Mouse (Mus musculus) adrenal gland, postnatal 25 days (tissue): ENCODE measurements at regions not wholly inside any gene's neighbourhood (a gene's known extent, or its start where the extent isn't known, plus 50 kb on each side); places are given as distances from the start of the nearest gene placed in this dataset.

ENCODE experiments used
- DNase-seq: peaks from one replicate; pipeline ENCODE4 v3.0.0; 2021; ENCODE audit warnings: mixed read lengths

GRCm38 (mm10) chr5:18916688-18917285 lies 310.0 kb upstream of the Magi2 start:
- peak; percentile 36 for DNase-seq

GRCm38 (mm10) chr5:18953875-18954474 lies 272.9 kb upstream of the Magi2 start:
- DNase-seq: no peak
